Mouse (Mus musculus) spleen, postnatal 4 days (tissue): ENCODE measurements around the gene Col20a1.

Experiments
- DNase-seq, 2 experiments: peaks; one replicate each; pipeline ENCODE4 v3.0.0; 2022; ENCODE audit warnings: low spot score in 2 of 2

The Col20a1 gene

DNA sequence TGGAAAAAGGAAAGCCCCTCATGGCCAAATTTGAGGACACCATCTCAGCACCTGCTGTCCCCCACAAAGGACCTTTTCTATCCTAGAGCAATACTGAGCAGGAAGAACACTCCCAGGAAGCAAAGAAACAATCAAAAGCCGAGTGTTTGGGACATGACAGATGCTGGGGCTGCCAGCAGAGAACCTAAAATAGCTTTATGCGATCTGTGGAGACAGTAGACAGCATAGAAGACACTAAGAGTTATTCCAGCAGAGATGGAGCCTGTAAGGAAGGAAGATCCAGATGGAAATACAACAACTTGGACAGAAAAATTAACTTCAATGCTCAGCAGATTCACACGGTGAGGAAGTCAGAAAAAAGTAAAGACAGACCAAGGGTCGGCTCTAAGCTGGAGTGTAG, 79.5 kb downstream of the Col20a1 start:
- DNase-seq: no peak
